Mouse (Mus musculus) heart, embryonic 11.5 days (tissue): ENCODE results near the gene Zfc3h1. TPM values are rescaled to one million over a fixed set of nuclear protein-coding genes. Genes with fewer than 3 reads are reported as not detected.

ENCODE experiments used
- ATAC-seq: fragments of 200-750 bp; cut with Nextera tagmentation; replicated peaks from 2 replicates; pipeline ENCODE4 v1.8.0; 2017; ENCODE audit warnings: moderate library complexity; ENCODE audit not compliant: insufficient number of reproducible peaks, low FRiP score, low TSS enrichment
- H3K27ac ChIP-seq: fragments of 300-500 bp; sonication (generic); 2 replicates; pipeline ENCODE4 v1.5.1; 2014; ENCODE audit warnings: mild to moderate bottlenecking, low read depth, low read length
- H3K27me3 ChIP-seq: fragments of 300-500 bp; sonication (generic); 2 replicates; pipeline ENCODE4 v1.6.1; 2014; ENCODE audit warnings: mild to moderate bottlenecking, low read length, mixed read lengths; ENCODE audit not compliant: control insufficient read depth, insufficient read depth
- H3K36me3 ChIP-seq: fragments of 300-500 bp; sonication (generic); 2 replicates; pipeline ENCODE4 v1.6.1; 2014; ENCODE audit warnings: mild to moderate bottlenecking, low read length, moderate library complexity, mixed read lengths; ENCODE audit not compliant: control insufficient read depth, insufficient read depth
- H3K4me1 ChIP-seq: fragments of 300-500 bp; sonication (generic); 2 replicates; pipeline ENCODE4 v1.6.1; 2014; ENCODE audit warnings: low read length; ENCODE audit not compliant: control insufficient read depth, insufficient read depth
- H3K4me2 ChIP-seq: fragments of 300-500 bp; sonication (generic); 2 replicates; pipeline ENCODE4 v1.6.1; 2014; ENCODE audit warnings: mild to moderate bottlenecking, moderate library complexity
- H3K4me3 ChIP-seq: fragments of 300-500 bp; sonication (generic); 2 replicates; pipeline ENCODE4 v1.5.1; 2014; ENCODE audit warnings: low read depth, low read length
- H3K9ac ChIP-seq: fragments of 300-500 bp; sonication (generic); 2 replicates; pipeline ENCODE4 v1.6.1; 2014; ENCODE audit warnings: mild to moderate bottlenecking, low read depth, low read length, moderate library complexity
- H3K9me3 ChIP-seq: fragments of 300-500 bp; sonication (generic); replicated peaks from 2 replicates; pipeline ENCODE4 v1.6.1; 2016; ENCODE audit warnings: low read length; ENCODE audit not compliant: control insufficient read depth
- WGBS: fragments of 180-500 bp; shearing (Covaris S2); extraction: QIAGEN DNeasy Blood & Tissue Kit; methylation state at CpG from one replicate; pipeline ENCODE4 v1.1.7; 2014; ENCODE audit not compliant: insufficient replicate concordance; 5-methylcytosine and 5-hydroxymethylcytosine counted together
- polyA plus RNA-seq: library from polyadenylated mRNA; unstranded; fragments of >200 nt; fragmentation: Nextera tagmentation; extraction: Ambion mirVana; gene quantifications from 2 replicates; pipeline ENCODE4 v1.2.1, GENCODE M21; 2014

The Zfc3h1 gene
- polyA plus RNA-seq, 1 experiment from 2014 or later: 22.8 TPM

GRCm38 (mm10) chr10:115406393-115406792 is 21.6 kb downstream of the Zfc3h1 start:
- no peak for ATAC-seq
- H3K9me3 ChIP-seq: no peaks in the 10 kb centered on the region
- no peaks in the 10 kb centered on the region for H3K4me1 ChIP-seq
- WGBS: 69% methylated on average over 6 of the region's 6 CpGs
- no peaks in the 10 kb centered on the region for H3K27me3 ChIP-seq
- H3K9ac ChIP-seq: no peak overlapping the region
- H3K4me3 ChIP-seq: no peak overlapping the region
- H3K27ac ChIP-seq: no peak overlapping the region
- H3K4me2 ChIP-seq: no peak overlapping the region
- peaks cover 28% of the 10 kb centered on the region for H3K36me3 ChIP-seq

- ATAC-seq: no peak
- WGBS: 95% methylated on average over 2 of the region's 2 CpGs
Measured at GRCm38 (mm10) chr10:115413496-115413895, 28.7 kb downstream of the Zfc3h1 start.

DNA sequence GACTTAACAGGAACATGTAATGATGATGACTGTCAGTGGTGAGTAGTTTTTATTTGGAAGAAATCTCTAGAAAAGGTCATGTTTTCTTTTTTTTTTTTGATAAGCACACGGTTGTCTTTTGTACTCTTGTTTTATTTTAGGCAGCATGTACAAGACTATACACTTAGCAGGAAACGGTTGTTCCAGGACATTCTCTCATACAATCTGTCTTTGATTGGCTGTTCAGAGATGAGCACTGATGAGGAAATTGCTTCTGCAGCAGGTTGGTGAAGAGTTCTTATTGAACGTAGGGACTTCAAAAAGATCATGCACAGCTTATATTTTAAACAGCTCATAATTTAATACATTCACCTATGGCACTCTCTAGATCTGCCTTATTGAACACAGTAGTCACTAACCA is 29.3 kb downstream of the Zfc3h1 start:
- Histone ChIP-seq H3K9me3 (no peaks in the 10 kb centered on the region), H3K4me1 (no peaks in the 10 kb centered on the region), H3K4me3 (no peak overlapping the region), H3K27ac (no peak overlapping the region), H3K4me2 (no peak overlapping the region), H3K9ac (no peak overlapping the region), H3K36me3 (peaks cover 42% of the 10 kb centered on the region), H3K27me3 (no peaks in the 10 kb centered on the region)
- ATAC-seq: no peak
- WGBS: 85% methylated on average over 3 of the region's 3 CpGs

More at GRCm38 (mm10) chr10:115413496-115413895, 28.7 kb downstream of the Zfc3h1 start:
- Histone ChIP-seq H3K9ac (no peak overlapping the region), H3K4me1 (no peaks in the 10 kb centered on the region), H3K9me3 (no peaks in the 10 kb centered on the region), H3K4me3 (no peak overlapping the region), H3K27ac (no peak overlapping the region), H3K4me2 (no peak overlapping the region), H3K36me3 (peaks cover 40% of the 10 kb centered on the region), H3K27me3 (no peaks in the 10 kb centered on the region)

DNA sequence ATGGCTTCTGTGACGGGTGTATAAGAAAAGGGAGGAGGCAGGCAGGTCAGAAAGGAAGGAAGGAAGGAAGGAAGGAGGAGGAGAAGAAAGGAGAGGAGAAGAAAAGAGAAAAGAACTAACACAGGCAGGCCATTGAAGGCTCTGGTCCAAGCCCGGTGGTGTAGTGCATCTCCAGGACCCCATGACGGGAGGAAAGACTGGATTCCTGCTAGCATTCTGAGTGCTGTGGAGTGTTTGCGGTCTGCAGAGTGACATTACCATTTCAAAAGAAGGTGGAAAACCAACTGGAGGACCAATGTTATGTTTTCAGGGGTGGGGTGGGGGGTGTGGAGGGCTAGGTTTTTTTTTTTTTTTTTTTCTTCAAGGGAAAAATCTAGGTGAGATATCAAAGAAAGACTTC is 37.2 kb downstream of the Zfc3h1 start:
- WGBS: 90% methylated on average over 4 of the region's 4 CpGs

GRCm38 (mm10) chr10:115425351-115425750 is 40.6 kb downstream of the Zfc3h1 start:
- H3K4me1 ChIP-seq: no peaks in the 10 kb centered on the region
- no peak overlapping the region for H3K27ac ChIP-seq
- no peak overlapping the region for H3K9ac ChIP-seq
- no peaks in the 10 kb centered on the region for H3K9me3 ChIP-seq
- H3K27me3 ChIP-seq: no peaks in the 10 kb centered on the region
- no peak for ATAC-seq
- H3K4me3 ChIP-seq: no peak overlapping the region
- peaks cover 16% of the 10 kb centered on the region for H3K36me3 ChIP-seq
- 81% methylated on average over 2 of the region's 2 CpGs for WGBS
- no peak overlapping the region for H3K4me2 ChIP-seq

More for the DNA sequence above, 37.2 kb downstream of the Zfc3h1 start:
- H3K9me3 ChIP-seq: no peaks in the 10 kb centered on the region
- H3K27me3 ChIP-seq: no peaks in the 10 kb centered on the region
- peaks cover 10% of the 10 kb centered on the region; the same call in 1 of the 2 replicates for H3K36me3 ChIP-seq
- no peak for ATAC-seq
- H3K4me3 ChIP-seq: no peak overlapping the region
- no peak overlapping the region for H3K9ac ChIP-seq
- H3K27ac ChIP-seq: no peak overlapping the region
- H3K4me1 ChIP-seq: no peaks in the 10 kb centered on the region
- H3K4me2 ChIP-seq: no peak overlapping the region

- no peaks in the 10 kb centered on the region for H3K9me3 ChIP-seq
- 84% methylated on average over 4 of the region's 4 CpGs for WGBS
- no peaks in the 10 kb centered on the region for H3K4me1 ChIP-seq
- no peak overlapping the region for H3K4me2 ChIP-seq
- H3K4me3 ChIP-seq: no peak overlapping the region
- no peak overlapping the region for H3K27ac ChIP-seq
- no peak for ATAC-seq
- no peak overlapping the region for H3K9ac ChIP-seq
- no peaks in the 10 kb centered on the region for H3K27me3 ChIP-seq
- H3K36me3 ChIP-seq: peaks cover 8% of the 10 kb centered on the region; the same call in 1 of the 2 replicates
Measured at GRCm38 (mm10) chr10:115437286-115437685, 52.5 kb downstream of the Zfc3h1 start.

DNA sequence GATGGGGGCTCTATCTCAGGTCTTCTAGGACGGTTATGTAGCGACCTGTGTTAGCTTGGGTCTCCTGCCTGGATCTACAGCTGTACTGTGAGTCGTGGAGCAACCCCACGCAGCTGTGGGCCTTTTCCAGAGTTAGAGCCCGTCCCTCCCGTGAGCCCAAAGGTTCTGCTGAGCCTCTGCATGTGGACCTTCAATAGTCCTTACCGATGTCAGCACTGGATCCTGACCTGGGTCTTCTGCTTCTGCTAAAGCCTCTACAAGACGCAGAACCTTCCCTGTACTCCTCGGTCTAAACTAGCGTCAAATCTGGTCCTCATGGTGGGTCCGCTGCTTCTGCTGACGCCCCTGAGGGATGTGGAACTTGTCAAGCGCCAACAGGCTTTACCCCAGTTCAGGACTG is 63.9 kb downstream of the Zfc3h1 start:
- Histone ChIP-seq H3K36me3 (no peaks in the 10 kb centered on the region), H3K4me2 (no peak overlapping the region), H3K9ac (no peak overlapping the region), H3K9me3 (no peaks in the 10 kb centered on the region), H3K4me1 (no peaks in the 10 kb centered on the region), H3K27me3 (no peaks in the 10 kb centered on the region), H3K4me3 (no peak overlapping the region), H3K27ac (no peak overlapping the region)
- 85% methylated on average over 13 of the region's 13 CpGs for WGBS
- no peak for ATAC-seq

DNA sequence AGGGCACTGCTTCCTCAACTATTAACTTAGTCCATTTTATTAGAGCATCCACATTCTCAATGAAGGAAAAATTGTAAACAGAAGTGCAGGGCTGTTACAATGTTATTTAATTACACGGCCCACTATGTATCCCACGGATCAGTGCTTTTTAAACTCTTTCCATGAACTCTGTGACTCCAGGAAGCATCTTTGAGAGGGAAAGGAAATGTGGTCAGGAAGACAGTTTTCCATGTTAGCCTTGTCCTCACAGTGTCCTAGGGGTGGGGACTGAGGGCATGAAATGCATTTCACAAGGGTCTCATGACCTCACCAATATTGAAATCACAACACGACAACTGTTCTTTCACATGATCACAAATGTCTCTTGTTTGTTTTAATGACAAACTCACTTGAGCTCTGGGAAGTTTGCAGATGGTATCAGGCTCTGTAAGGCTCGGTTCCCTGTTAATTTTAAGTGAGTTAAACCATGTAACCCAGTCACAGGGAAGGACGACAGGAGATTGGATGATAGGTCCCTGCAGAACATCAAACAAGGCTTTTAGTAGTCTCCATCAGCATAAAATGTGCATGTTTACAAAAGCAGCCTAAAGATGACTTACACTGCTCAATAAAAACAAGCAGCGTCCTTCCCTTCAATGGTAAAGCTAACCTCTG is 72.7 kb downstream of the Zfc3h1 start:
- Histone ChIP-seq H3K4me1 (no peaks in the 10 kb centered on the region), H3K36me3 (no peaks in the 10 kb centered on the region), H3K4me2 (no peak overlapping the region), H3K9me3 (no peaks in the 10 kb centered on the region), H3K9ac (no peak overlapping the region), H3K27me3 (no peaks in the 10 kb centered on the region), H3K27ac (no peak overlapping the region), H3K4me3 (no peak overlapping the region)
- ATAC-seq: no peak
- WGBS: 53% methylated on average over 6 of the region's 6 CpGs

GRCm38 (mm10) chr10:115462646-115463045 is 77.9 kb downstream of the Zfc3h1 start:
- no peak overlapping the region for H3K27ac ChIP-seq
- ATAC-seq: no peak
- no peak overlapping the region for H3K4me2 ChIP-seq
- no peaks in the 10 kb centered on the region for H3K4me1 ChIP-seq
- no peak overlapping the region for H3K4me3 ChIP-seq
- no peak overlapping the region for H3K9ac ChIP-seq
- H3K9me3 ChIP-seq: no peaks in the 10 kb centered on the region
- 55% methylated on average over 5 of the region's 5 CpGs for WGBS
- no peaks in the 10 kb centered on the region for H3K27me3 ChIP-seq
- H3K36me3 ChIP-seq: no peaks in the 10 kb centered on the region
